Mouse (Mus musculus): Measurements from ENCODE around the gene Rabggta.

GRCm38 (mm10) chr14:55765696-55766095 is 43.6 kb upstream of the Rabggta start, which contains the start of gene Ltb4r1:
- no peak for TF ChIP-seq CTCF (IDR thresholded peaks at IDR 0.05; ENCODE audit: low read depth, low read length)
- TF ChIP-seq GATA1 (IDR thresholded peaks at IDR 0.05; ENCODE audit: borderline replicate concordance, low read length), result no peak
- no peak for TF ChIP-seq POLR2AphosphoS5 (IDR thresholded peaks at IDR 0.05; ENCODE audit: insufficient replicate concordance, low read depth, low read length)

Data from G1E (cell line).